Mouse (Mus musculus): ENCODE results near the gene Mesd.

Gene Mesd

DNA sequence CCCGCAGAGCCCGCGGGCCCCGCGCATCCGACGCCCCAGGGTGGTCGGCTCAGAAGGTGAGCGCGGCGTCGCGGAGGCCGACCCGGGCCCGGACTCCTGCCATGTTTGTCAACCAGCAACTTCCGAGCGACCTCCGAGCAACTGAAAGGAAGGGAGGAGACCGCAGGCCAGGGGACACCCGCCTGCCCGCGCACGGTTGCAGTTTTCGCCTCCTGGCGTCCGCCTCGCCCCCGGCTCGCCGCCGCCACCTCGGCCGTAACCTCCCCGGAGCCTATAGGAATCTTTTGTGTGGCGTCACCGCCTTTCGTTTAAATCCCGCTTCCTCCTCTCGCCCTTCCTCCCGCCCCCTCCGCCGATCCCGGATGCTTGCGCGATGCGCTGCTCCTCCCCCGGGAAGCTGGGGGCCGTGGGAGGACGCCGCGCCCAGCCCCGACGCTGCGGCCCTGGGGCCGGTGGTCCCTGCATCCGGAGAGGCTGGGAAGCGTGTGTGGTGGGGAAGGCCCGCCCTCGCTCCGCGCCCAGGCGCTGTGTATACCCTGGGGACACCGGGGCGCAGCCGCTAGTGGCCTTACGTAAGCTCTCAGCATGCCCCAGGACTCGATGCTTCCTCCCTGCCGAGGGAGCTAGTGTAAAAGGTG lies at the start of gene Mesd, which contains the start of gene Tlnrd1:
Mesd (plus strand) TSS at position 446 of the 638 bp plus-strand sequence.
Tlnrd1 (minus strand) TSS at position 285 of the 638 bp plus-strand sequence.
- DNase-seq (ENCODE audit: low read depth, low spot score), result peak; percentile 90

DNA sequence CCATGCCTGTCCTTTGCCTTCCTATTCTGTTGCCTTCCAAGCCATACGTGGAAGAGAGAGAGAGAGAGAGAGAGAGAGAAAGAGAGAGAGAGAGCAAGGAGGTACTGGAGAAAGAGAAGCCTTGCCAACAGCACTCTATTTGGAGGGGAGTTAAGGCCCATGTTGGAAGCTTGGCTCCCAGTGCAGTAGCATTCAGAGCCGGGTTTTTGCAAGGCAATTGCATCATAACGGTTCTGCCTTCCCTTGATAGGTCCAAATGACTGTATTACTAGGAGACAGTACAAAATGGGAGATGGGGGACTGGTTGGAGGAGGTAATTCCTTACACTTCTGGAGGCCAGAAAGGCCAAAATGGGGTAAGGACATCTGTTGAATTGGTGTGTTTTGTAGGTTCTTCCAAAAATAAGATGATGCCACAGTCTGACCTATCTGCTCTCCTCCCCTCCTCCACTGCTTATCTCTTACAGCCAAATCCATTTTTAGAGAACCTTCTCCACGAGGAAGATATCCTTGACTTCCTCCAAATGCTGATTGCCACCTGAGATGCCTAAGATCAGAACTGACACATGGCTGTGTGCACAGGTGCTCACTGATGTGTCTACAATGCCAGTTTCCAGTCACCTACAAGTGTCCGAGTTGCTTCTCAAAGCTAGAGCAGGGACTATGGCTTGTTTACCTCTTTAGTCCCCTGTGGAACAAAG lies 45.6 kb upstream of the Mesd start:
- peak; percentile 20 for DNase-seq (ENCODE audit: low read depth, low spot score)

DNA sequence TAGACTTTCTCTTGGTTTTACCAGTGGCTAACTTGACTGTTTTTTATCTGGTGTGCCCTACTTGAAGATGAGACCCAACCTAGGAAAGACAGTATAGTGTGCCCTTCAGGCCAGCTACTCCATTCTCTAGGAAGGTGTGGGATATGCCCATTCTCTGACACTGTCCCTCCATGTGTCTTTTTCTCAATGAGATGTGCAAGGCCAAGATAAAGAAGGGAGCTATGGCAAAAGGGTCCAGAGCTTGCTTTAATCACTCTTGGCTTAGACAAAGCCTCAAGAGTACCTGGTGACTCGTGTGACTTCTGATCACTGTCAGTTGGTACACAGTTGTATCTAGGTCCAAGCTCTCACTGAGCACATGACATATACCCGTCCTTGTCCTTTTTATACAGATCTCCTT lies 44.2 kb upstream of the Mesd start:
- no peak for DNase-seq (ENCODE audit: low read depth, low spot score)

DNA sequence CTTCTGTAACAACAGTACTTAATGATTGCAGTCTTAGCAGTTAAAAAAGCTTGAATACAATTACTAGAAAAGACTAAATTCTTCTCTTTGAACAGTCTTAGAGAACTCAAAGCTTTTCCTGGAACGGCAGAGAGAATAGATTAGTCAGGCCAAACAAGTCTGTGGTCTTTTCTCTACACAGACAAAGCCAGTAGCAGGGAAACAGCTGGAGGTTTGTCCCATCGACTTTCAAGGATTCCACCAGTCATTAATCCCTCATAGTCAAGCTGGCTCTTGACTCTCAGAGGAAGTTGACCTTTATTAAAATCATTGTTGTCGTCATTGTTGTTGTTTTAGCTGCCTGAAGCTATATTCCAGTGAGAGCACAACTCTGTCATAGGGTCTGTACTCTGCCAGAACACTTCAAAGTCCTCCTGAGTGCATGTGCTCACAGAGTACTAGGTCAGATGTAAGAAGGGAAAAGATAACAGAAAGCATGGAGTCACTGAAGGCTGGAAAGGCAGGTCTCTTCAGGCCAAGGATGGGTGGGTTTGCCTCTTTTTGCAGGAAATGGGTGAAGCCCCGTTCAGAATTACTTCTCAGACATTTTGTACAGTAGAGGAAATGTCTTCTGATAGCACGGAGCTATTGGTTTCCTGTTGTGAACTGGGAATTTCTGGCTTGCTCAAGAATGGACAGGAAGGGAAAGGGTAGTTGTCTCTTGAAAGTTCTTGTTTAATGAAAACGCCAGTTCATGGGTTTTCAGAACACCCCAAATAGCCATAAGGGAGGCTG lies 41.6 kb upstream of the Mesd start:
- DNase-seq (ENCODE audit: low read depth, low spot score), result no peak

GRCm38 (mm10) chr7:83844807-83845206 lies 39.5 kb upstream of the Mesd start:
- no peak for DNase-seq (ENCODE audit: low read depth, low spot score)

GRCm38 (mm10) chr7:83847187-83848075 lies 36.8 kb upstream of the Mesd start:
- DNase-seq (ENCODE audit: low read depth, low spot score), result no peak

DNA sequence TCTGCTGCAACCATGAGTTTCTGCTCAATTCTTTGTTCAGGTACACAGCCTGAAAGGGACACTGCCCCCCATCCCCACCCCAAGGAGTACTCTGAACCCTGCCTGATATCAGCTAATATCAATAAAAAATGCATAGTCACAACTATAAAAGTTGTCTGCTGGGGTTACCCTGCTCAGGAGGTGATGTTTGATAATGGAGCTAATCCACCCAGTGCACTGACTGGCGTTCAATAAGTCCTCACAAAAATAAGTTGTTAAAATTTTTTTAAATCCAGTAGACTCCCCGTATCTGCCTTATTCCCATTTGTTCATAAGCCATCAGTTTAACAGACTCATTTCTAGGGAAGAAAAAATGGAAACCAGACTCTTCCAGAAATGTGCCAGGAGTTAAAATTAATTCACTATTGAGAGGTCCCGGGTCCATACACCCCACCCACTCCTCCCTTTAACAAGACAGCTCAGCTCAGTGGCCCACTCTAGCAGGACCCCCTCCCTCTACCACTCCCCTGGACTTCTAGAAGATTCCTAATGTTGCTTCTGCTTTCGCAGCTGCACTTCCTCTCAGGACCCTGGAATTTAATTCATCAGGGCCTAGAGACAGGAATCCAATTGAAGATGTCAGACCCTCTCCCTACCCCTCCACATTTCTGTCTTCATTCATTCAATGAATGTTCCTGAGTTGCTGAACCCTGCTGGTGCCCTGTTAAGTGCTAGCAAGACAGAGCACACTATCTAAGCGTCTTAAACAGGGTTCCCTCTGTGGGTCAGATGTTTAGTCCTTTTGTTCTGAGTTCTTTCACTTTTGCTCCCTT lies 32.5 kb upstream of the Mesd start:
- no peak for DNase-seq (ENCODE audit: low read depth, low spot score)

DNA sequence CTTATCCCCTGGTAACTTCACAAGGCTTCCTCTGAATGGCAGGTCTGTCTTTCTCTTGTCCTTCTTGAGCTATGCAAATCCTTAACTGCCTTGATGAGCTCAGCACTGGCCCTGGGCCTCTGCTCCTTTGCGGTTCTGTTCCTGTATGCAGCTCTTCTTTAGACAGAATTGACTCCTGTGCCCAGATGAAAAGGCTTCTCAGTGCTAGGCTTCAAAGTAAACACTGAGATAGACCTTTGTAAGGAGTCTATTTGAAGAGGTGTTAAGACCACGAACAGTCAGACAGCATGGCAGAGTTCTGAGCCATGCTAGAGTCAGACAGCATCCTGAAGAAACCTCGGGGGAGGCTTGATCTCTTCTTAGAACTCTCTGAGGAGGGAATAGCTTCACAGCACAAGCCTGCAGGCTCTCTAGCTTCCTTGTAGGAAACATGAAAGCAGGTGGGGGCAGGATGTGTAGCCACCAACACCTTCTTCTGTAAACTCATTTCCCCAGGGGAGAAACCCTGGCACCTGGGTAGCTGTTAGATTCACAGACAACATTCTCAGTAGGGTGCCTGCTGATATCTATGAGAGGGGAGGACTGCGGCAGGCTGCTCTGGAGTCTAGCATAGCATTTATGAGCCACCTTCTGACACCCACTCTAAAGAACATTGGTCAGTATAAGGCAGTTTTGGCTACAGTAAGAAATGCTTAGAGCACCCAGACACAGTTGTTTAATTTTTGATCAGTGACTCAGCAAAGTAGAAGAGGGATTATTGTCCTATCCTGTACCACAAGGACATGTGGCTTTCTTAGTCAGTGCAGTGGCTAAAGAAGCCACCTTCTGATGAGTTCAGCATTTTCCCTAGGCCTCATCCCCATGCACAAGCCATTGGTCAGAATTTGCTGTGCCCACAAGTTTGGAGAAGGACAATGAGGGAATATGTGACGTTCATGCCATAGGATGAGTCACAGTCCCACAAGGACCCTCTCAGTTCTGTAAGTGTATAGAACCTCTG lies 31.6 kb upstream of the Mesd start:
- peak; percentile 48 for DNase-seq (ENCODE audit: low read depth, low spot score)

- DNase-seq (ENCODE audit: low read depth, low spot score), result peak; percentile 13
Measured at GRCm38 (mm10) chr7:83855203-83855602, 29.1 kb upstream of the Mesd start.

DNA sequence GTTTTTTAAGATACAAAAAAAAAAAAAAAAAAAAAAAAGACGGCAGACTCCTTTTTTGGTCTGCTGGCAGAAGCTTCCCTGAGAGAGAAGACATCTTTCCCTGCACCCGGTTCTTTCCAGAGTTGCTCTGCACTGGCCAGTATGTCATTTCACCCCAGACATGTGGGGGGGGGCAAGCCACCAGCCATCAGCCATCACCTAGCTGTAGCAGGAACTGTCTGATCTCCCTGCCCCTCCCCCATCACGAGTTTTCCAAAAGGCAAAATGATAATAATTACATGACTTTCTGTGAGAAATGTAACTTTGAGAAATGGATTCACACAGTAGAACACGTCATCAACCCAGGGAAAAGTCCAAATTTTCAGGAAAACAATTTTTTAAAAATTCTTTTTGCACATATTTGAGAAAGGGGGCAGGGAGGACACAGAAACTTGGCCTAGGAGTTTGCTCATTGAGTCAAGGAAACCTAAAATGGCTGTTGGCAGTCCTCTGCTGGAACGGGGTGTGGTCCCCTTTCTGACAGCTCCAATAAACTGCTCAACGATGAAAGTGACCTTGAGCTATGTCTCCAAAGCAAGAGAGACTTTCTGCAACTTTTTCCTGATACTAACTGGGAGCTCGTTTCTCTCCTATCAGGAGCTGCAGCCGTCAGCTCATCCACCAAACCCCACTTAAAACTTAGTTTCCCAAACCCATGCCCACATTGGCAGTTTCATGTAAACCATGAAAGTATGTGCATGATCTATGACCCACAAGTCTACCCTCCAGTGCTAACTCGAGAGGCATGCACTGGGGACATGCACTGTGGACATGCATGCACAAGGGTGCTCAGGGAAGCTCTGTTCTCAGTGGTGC lies 27.7 kb upstream of the Mesd start:
- DNase-seq (ENCODE audit: low read depth, low spot score), result no peak

DNA sequence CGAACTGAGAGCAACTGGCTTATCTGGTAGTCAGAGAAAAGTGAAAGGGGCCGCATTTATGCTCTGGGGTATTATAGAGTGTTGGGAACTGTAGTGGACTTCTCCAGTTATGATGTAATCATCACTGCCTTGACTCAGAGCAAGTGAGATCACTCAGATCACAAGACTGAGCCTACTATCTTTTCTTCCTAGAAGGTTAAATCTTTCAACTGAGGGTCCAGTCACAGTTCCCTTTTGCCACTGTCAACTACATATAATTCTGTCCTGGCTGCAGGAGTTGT lies 27.1 kb upstream of the Mesd start:
- no peak for DNase-seq (ENCODE audit: low read depth, low spot score)

GRCm38 (mm10) chr7:83857921-83858320 lies 26.3 kb upstream of the Mesd start:
- DNase-seq (ENCODE audit: low read depth, low spot score), result no peak

DNA sequence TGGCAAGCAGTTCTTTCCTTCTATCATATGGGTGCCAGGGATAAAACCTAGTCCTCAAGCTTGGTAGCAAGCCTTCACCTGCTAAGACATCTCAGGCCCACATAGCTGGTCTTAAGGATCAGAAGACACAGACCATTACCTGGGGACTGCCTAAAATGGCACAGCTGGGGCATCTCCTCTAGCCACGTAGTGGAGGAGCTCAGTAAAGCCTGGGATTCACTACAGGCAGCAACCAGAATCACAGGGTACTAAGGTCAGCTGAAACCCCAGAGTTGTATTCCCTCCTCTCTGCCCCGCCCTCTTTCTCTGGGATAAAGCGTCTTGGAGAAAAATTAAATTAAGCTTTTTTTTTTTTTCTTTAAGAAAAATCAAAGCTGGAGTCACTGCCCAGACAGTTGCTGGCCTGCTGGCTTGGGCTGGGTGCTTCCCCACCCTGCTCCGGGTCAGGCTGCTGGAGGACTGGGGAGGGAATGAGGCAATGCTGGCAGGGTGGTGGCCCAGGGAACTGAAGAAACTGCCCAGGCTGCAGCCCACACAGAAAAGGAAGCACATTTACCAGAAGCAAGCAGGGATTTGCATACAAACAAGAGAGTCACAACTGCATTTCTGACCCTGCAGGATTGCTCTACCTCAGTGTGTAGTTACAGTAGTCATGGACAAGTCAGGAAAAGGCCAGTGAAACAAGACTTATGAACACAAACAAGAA lies 24.7 kb upstream of the Mesd start:
- DNase-seq (ENCODE audit: low read depth, low spot score), result no peak

DNA sequence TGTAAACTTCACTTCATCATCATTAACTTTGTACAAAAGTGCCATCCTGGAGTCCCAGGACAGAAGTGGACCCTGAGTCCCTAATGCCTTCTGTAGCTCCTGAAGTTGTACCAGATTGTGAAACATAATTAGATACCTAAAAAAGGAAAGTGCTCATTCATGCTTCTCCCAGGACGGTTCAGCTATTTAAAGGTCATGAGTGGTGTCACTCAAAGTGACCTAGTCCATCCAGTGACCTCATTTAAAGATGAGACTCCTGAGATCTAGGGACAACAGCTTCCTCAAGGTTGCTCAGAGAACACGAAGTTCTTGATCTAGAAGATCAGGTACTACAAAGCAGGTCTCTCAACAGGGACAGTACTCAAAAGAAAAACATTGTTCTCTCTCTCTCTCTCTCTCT lies 20.7 kb upstream of the Mesd start:
- DNase-seq (ENCODE audit: low read depth, low spot score), result no peak

DNA sequence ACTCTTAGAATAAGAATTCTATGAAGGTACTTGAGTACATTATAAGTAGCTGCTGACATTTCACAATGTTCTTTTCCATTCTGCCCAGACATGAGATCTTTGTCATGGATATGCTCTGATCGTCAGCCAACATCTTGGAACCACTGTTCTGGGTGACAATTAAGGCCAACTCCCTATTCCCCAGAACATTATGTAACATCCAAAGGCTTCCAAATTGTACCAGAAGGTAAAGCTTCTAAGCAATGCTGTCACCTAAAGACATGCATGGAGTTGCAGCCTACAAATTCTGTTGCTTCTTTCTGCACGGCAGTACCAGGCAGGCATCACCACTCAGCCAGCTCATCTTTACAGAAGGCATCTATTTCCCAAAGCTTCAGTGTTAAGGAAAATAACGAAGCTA lies 16.1 kb upstream of the Mesd start:
- no peak for DNase-seq (ENCODE audit: low read depth, low spot score)

DNA sequence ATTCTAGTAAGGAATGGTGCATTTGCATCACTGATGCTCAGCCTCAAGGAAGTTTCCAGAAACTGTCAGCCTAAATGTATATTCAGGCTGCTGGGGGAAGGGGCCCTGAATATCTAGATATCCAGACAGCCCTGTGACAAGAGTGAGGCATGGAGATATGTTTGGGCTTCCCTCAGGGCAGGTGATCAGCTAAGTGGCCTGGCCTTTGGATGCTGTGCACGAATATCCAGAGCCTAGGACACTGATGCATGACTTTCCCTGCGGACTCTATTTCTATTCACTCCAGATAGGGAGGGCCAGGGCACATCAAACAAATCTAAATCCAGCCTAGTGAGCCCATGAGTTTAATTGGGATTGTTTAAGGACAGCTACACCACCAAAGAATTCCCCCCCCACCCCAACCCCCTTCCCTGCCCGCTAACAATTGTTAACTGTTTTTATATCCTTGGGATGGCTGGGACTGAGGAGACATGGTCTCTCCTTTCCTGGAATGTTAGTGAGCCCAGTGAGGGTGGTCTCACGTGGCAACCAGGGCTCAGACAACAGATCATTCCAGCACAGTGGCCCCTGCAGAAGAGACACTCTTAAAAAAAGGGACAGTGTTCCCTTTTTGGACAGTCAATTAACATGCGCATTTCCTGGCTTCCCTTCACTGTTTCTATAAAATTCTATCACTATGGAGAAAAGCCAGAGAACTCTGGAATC lies 14.3 kb upstream of the Mesd start:
- no peak for DNase-seq (ENCODE audit: low read depth, low spot score)

- DNase-seq (ENCODE audit: low read depth, low spot score), result no peak
Measured at GRCm38 (mm10) chr7:83877088-83877487, 7.2 kb upstream of the Mesd start.

Measured in 3T3-L1 (cell line).